Mouse (Mus musculus) neural tube, embryonic 15.5 days (tissue): ENCODE measurements around the gene Fgf9. TPM values are rescaled to one million over a fixed set of nuclear protein-coding genes. Genes with fewer than 3 reads are reported as not detected.

Experiments
- ATAC-seq: fragments of 200-750 bp; cut with Nextera tagmentation; 2 replicates; pipeline ENCODE4 v1.8.0; 2017; ENCODE audit warnings: mild to moderate bottlenecking, moderate TSS enrichment, moderate library complexity; ENCODE audit not compliant: low FRiP score
- H3K27ac ChIP-seq: fragments of 300-500 bp; sonication (generic); replicated peaks from 2 replicates; pipeline ENCODE4 v1.5.1; 2015; ENCODE audit warnings: mild to moderate bottlenecking, inconsistent platforms
- H3K27me3 ChIP-seq: fragments of 300-500 bp; sonication (generic); replicated peaks from 2 replicates; pipeline ENCODE4 v1.6.1; 2015; ENCODE audit warnings: inconsistent platforms
- H3K36me3 ChIP-seq: fragments of 300-500 bp; sonication (generic); 2 replicates; pipeline ENCODE4 v1.6.1; 2015; ENCODE audit warnings: inconsistent platforms
- H3K4me1 ChIP-seq: fragments of 300-500 bp; sonication (generic); 2 replicates; pipeline ENCODE4 v1.6.1; 2015; ENCODE audit warnings: inconsistent platforms
- H3K4me2 ChIP-seq: fragments of 300-500 bp; sonication (generic); 2 replicates; pipeline ENCODE4 v1.6.1; 2015; ENCODE audit warnings: inconsistent platforms, mild to moderate bottlenecking, moderate library complexity
- H3K4me3 ChIP-seq: fragments of 300-500 bp; sonication (generic); replicated peaks from 2 replicates; pipeline ENCODE4 v1.5.1; 2015; ENCODE audit warnings: mild to moderate bottlenecking, inconsistent platforms
- H3K9ac ChIP-seq: fragments of 300-500 bp; sonication (generic); replicated peaks from 2 replicates; pipeline ENCODE4 v1.6.1; 2015; ENCODE audit warnings: mild to moderate bottlenecking, inconsistent platforms
- H3K9me3 ChIP-seq: fragments of 300-500 bp; sonication (generic); replicated peaks from 2 replicates; pipeline ENCODE4 v1.6.1; 2016; ENCODE audit warnings: inconsistent platforms
- WGBS: fragments of 180-500 bp; shearing (Covaris S2); methylation state at CpG from one replicate; pipeline ENCODE4 v1.1.7; 2015; ENCODE audit warnings: mixed read lengths; 5-methylcytosine and 5-hydroxymethylcytosine counted together
- polyA plus RNA-seq: library from polyadenylated mRNA; unstranded; fragments of >200 nt; fragmentation: Nextera tagmentation; extraction: Ambion mirVana; gene quantifications from 2 replicates; pipeline ENCODE4 v1.2.1, GENCODE M21; 2015

The Fgf9 gene
- polyA plus RNA-seq, 1 experiment from 2014 or later, result 24.9 TPM

DNA sequence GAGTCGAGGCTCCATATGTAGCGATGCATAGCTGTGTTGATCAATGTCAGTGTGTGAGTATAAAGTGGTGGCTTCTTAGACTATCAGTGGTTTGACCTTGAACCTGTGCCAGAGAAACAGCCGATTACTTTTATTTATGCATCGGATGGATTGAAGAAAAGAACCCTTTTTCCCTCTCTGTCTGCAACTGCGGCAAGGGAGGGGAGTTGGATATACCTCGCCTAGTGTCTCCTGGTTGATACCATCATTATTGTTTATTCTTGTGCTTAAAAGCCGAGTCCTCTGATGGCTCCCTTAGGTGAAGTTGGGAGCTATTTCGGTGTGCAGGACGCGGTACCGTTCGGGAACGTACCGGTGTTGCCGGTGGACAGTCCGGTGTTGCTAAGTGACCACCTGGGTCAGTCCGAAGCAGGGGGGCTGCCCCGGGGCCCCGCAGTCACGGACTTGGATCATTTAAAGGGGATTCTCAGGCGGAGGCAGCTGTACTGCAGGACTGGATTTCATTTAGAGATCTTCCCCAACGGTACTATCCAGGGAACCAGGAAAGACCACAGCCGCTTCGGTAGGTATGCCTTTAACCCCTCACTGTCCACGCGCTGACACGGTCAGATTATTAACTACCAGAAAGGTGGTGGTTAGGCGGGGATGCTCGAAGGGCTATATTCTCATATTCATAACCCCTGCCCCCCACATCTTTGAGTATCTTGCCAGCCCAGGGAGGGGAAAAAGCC lies 2.6 kb downstream of the Fgf9 start:
- WGBS, result under 1% methylated on average over 29 of the region's 29 CpGs
- no peak for ATAC-seq
- H3K9me3 ChIP-seq, result no peaks in the 10 kb centered on the region
- H3K4me1 ChIP-seq, result peaks cover 70% of the 10 kb centered on the region
- H3K36me3 ChIP-seq, result no peaks in the 10 kb centered on the region
- H3K27ac ChIP-seq, result 0 out of 2 replicates have a peak overlapping the region, but pooled peaks have one; percentile 75
- H3K4me2 ChIP-seq, result peak overlapping the region; percentile 85
- peaks cover 27% of the 10 kb centered on the region for H3K27me3 ChIP-seq
- peak overlapping the region; percentile 64 for H3K4me3 ChIP-seq
- peak overlapping the region; percentile 62 for H3K9ac ChIP-seq

GRCm38 (mm10) chr14:58073936-58074335 lies 3.6 kb downstream of the Fgf9 start:
- Histone ChIP-seq H3K4me2 (peak overlapping the region; percentile 85), H3K9ac (peak overlapping the region; percentile 62), H3K9me3 (no peaks in the 10 kb centered on the region), H3K4me3 (peak overlapping the region; percentile 64), H3K4me1 (peaks cover 70% of the 10 kb centered on the region), H3K36me3 (no peaks in the 10 kb centered on the region), H3K27ac (no peak overlapping the region), H3K27me3 (peaks cover 33% of the 10 kb centered on the region)
- WGBS, result 0% methylated on average over 20 of the region's 20 CpGs
- ATAC-seq, result no peak

DNA sequence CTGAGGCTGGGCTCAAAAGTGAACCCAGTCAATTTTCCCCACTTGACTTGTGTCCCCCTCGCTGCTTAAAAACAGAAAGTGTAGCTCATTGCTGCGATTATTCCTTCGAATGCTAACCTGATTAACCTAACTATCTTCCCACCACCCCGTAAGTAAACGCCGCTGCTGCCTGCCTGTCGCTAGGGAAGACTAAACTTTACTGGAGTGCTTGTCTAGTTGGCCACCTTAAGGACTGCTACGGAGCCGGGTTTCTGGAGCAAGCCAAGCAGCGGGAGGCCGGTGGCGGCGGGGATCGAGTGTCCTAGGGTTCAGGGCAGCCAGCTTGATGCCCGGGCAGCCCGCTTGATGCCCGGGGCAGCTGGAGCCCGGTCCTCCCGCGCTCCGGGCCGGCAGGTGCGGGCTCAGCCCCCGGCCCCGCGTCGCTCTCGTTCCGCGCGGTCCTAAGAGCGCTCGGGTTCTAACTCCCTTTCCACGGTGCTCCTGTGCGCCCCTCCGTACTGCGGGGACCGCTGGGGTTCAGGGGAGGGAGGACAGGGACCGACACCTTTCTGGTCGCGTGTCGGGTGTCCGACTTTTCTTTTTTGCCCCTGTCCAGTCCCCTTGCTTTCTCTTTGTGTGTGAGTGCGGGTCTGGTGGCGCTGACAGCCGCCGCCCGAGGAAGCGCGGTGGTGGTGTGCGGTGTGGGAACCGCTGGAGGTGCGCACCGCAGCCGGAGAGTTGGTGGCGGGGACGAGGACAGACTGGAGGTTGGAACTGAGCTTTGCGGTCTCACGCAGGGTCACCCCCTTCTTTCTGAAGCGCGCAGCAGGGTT lies 4.5 kb downstream of the Fgf9 start:
- peak; percentile 48 for ATAC-seq
- Histone ChIP-seq H3K9me3 (no peaks in the 10 kb centered on the region), H3K4me2 (peak overlapping the region; percentile 85), H3K36me3 (no peaks in the 10 kb centered on the region), H3K27me3 (peaks cover 33% of the 10 kb centered on the region), H3K9ac (peak overlapping the region; percentile 62), H3K4me1 (peaks cover 65% of the 10 kb centered on the region), H3K4me3 (peak overlapping the region; percentile 64), H3K27ac (peak overlapping the region; percentile 87)
- WGBS, result under 1% methylated on average over 60 of the region's 61 CpGs

DNA sequence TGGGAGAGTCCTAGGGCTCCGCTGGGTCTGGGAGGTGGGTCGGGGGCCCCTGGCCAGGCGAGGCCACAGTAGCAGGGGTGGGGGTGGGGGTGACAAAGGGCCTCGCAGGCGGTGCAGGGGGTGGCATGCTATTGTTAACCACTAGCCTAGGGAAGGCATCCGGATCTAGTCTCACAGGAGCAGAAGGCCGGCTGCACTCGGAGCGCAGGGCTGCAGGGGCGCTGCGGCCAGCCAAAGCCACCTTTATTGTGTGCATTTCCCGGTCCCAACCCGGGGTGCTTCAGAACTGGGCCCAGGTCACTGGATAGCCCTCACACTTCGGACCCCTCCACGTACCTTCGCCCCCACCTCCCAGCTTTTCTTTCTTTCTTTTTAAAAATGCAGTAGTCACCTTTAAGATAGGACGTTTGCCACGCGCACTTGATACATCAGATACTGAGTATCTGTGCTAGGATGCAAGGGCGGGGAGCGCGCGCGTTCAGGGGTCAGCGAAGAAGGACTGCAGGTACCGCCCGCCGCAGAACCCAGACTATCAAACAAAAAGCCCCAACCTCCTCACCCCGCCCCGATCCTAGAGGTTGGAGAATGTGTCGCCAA lies 5.2 kb downstream of the Fgf9 start:
- Histone ChIP-seq H3K4me3 (peak overlapping the region; percentile 64), H3K9me3 (no peaks in the 10 kb centered on the region), H3K36me3 (no peaks in the 10 kb centered on the region), H3K27me3 (peaks cover 33% of the 10 kb centered on the region), H3K4me1 (peaks cover 58% of the 10 kb centered on the region), H3K9ac (peak overlapping the region; percentile 62), H3K4me2 (peak overlapping the region; percentile 85), H3K27ac (peak overlapping the region; percentile 87)
- peak; percentile 43 for ATAC-seq
- WGBS, result under 1% methylated on average over 31 of the region's 31 CpGs

DNA sequence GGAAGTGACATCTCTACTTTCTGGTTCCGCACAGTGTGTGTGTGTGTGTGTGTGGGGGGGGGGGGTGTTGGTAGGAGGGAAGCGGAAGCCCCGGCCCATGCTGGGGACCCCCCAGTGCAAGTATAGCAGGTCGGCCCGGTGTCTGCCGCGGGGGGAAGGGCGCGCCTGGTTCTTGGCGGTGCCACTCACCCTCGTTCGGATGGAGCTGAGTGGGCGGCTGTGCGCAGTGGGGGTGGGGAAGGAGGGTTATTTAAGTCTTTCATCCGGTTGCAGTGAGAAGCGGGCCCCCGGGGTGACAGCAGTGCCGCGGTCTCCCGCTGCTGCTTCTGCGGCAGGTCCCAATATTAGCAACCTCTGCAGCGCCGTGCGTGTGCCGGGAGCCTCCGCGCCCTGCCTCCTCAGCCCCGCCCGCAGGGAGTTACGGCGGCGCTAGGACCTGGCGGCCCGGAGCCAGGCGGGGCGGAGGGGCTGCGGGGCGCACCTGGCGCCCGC lies 5.7 kb downstream of the Fgf9 start:
- no peaks in the 10 kb centered on the region for H3K9me3 ChIP-seq
- H3K36me3 ChIP-seq, result no peaks in the 10 kb centered on the region
- ATAC-seq, result peak; percentile 85
- H3K9ac ChIP-seq, result peak overlapping the region; percentile 62
- H3K27ac ChIP-seq, result peak overlapping the region; percentile 87
- WGBS, result under 1% methylated on average over 40 of the region's 40 CpGs
- H3K27me3 ChIP-seq, result peaks cover 33% of the 10 kb centered on the region
- peaks cover 54% of the 10 kb centered on the region for H3K4me1 ChIP-seq
- H3K4me3 ChIP-seq, result peak overlapping the region; percentile 64
- H3K4me2 ChIP-seq, result peak overlapping the region; percentile 85

DNA sequence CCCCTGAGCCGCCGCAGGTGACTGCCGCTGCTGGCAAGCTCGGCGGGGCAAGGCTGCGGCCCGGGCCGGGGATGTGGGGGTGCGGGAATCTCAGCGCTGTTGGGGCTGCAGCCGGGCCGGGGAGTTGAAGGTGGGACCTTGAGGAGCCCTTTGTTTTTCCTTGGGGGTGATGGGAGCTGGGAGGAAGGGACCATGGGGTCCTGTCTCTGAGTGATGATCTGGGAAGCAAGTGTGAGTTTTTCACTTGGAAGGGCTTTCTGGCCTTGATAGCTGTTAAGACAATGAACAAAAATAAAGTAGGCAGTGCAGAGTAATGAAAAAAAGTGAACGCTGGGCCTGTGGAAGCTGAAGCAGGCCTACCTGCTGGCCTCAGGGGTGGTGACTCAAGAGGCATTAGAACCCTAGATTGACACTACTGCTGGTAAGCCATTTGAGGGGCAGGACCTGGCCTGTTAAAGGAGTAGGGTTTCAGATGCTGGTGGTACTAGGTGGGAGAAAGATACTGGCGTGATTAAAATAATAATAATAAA lies 6.4 kb downstream of the Fgf9 start:
- 8% methylated on average over 14 of the region's 14 CpGs for WGBS
- Histone ChIP-seq H3K9ac (peak overlapping the region; percentile 62), H3K4me3 (peak overlapping the region; percentile 64), H3K27ac (peak overlapping the region; percentile 87), H3K36me3 (no peaks in the 10 kb centered on the region), H3K4me2 (peak overlapping the region; percentile 85), H3K4me1 (peaks cover 48% of the 10 kb centered on the region), H3K27me3 (peaks cover 33% of the 10 kb centered on the region), H3K9me3 (no peaks in the 10 kb centered on the region)
- no peak for ATAC-seq

- WGBS, result 89% methylated on average over 2 of the region's 2 CpGs
- no peak for ATAC-seq
- no peak overlapping the region for H3K4me2 ChIP-seq
- H3K9ac ChIP-seq, result no peak overlapping the region
- no peak overlapping the region for H3K27ac ChIP-seq
- 0 out of 2 replicates have a peak, but pooled peaks cover 4% of the 10 kb centered on the region for H3K36me3 ChIP-seq
- peaks cover 20% of the 10 kb centered on the region for H3K27me3 ChIP-seq
- no peak overlapping the region for H3K4me3 ChIP-seq
- H3K4me1 ChIP-seq, result peaks cover 26% of the 10 kb centered on the region
- no peaks in the 10 kb centered on the region for H3K9me3 ChIP-seq
Measured at GRCm38 (mm10) chr14:58079471-58079870, 9.1 kb downstream of the Fgf9 start.

GRCm38 (mm10) chr14:58081955-58082354 lies 11.6 kb downstream of the Fgf9 start:
- no peak for ATAC-seq
- no peaks in the 10 kb centered on the region for H3K9me3 ChIP-seq
- H3K4me1 ChIP-seq, result peaks cover 10% of the 10 kb centered on the region
- H3K9ac ChIP-seq, result no peak overlapping the region
- peaks cover 9% of the 10 kb centered on the region; the same call in 1 of the 2 replicates for H3K36me3 ChIP-seq
- H3K27me3 ChIP-seq, result peaks cover 16% of the 10 kb centered on the region
- no peak overlapping the region for H3K27ac ChIP-seq
- H3K4me2 ChIP-seq, result no peak overlapping the region
- no peak overlapping the region for H3K4me3 ChIP-seq
- WGBS, result 54% methylated on average over 1 of the region's 1 CpGs

- Histone ChIP-seq H3K27ac (no peak overlapping the region), H3K4me1 (peaks cover 15% of the 10 kb centered on the region), H3K36me3 (peaks cover 9% of the 10 kb centered on the region; the same call in 1 of the 2 replicates), H3K9me3 (no peaks in the 10 kb centered on the region), H3K4me3 (no peak overlapping the region), H3K4me2 (no peak overlapping the region), H3K9ac (no peak overlapping the region), H3K27me3 (no peaks in the 10 kb centered on the region)
- no peak for ATAC-seq
- 95% methylated on average over 3 of the region's 3 CpGs for WGBS
Measured at GRCm38 (mm10) chr14:58084240-58084639, 13.9 kb downstream of the Fgf9 start.

GRCm38 (mm10) chr14:58087326-58087725 lies 17.0 kb downstream of the Fgf9 start:
- peak overlapping the region; percentile 20 for H3K4me2 ChIP-seq
- H3K4me3 ChIP-seq, result no peak overlapping the region
- no peak overlapping the region for H3K27ac ChIP-seq
- H3K9ac ChIP-seq, result no peak overlapping the region
- H3K36me3 ChIP-seq, result peaks cover 9% of the 10 kb centered on the region; the same call in 1 of the 2 replicates
- peaks cover 15% of the 10 kb centered on the region for H3K4me1 ChIP-seq
- H3K27me3 ChIP-seq, result no peaks in the 10 kb centered on the region
- no peak for ATAC-seq
- no peaks in the 10 kb centered on the region for H3K9me3 ChIP-seq
- WGBS, result 16% methylated on average over 4 of the region's 4 CpGs

DNA sequence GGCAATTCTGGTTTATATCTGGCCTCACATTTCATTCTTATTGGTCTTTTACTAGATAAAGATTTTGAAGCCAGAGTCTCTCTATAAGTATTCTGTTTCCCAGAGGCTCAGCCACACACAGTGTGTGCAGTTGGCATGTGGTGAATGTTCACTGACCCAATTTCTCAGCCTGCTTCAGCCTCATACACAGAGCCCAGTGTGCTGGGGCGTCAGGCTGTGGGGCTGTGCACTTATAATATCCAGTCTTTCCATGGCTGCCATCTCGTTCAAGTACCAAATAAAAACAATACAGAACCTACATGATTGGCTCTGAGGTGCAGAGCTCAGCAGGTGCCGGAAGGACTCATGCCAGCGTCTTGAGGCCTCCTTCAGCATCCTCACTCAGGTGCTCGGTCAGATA lies 19.1 kb downstream of the Fgf9 start:
- no peak overlapping the region for H3K4me3 ChIP-seq
- peaks cover 15% of the 10 kb centered on the region for H3K4me1 ChIP-seq
- peaks cover 5% of the 10 kb centered on the region; the same call in 1 of the 2 replicates for H3K36me3 ChIP-seq
- H3K27ac ChIP-seq, result no peak overlapping the region
- no peak overlapping the region for H3K4me2 ChIP-seq
- no peak for ATAC-seq
- 89% methylated on average over 5 of the region's 5 CpGs for WGBS
- no peaks in the 10 kb centered on the region for H3K9me3 ChIP-seq
- no peak overlapping the region for H3K9ac ChIP-seq
- no peaks in the 10 kb centered on the region for H3K27me3 ChIP-seq
